Mouse (Mus musculus): ENCODE measurements at regions not wholly inside any gene's neighbourhood (a gene's known extent, or its start where the extent isn't known, plus 50 kb on each side); places are given as distances from the start of the nearest gene placed in this dataset.

GRCm38 (mm10) chr16:74739194-74740135, 327.8 kb upstream of the Robo2 start:
- ATAC-seq: no peak
- H3K27me3 ChIP-seq: no peaks in the 10 kb centered on the region
- in situ Hi-C loops (cut with MboI; ENCODE audit: low pct_unique_long_range_greater_than_20kb): no loop called here
- CTCF ChIA-PET: no interaction called here
- POLR2A ChIA-PET: no interaction called here
- no peak for TF ChIP-seq CTCF (IDR thresholded peaks at IDR 0.05)
- no peak for DNase-seq (ENCODE audit: low read depth, low spot score)

GRCm38 (mm10) chr16:74732940-74733776, 321.5 kb upstream of the Robo2 start:
- POLR2A ChIA-PET: no interaction called here
- in situ Hi-C loops (cut with MboI; ENCODE audit: low pct_unique_long_range_greater_than_20kb): no loop called here
- DNase-seq (ENCODE audit: low read depth, low spot score): no peak

GRCm38 (mm10) chr16:74730169-74730794, 318.7 kb upstream of the Robo2 start:
- TF ChIP-seq CTCF (IDR thresholded peaks at IDR 0.05): no peak
- DNase-seq (ENCODE audit: low read depth, low spot score): no peak
- ChIA-PET CTCF (interaction anchor here (1.5 kb wide), 1 partner anchor 11 kb away, joined by 3 read pairs; no protein-coding TSS in a partner anchor), POLR2A (no interaction called here)
- in situ Hi-C loops (cut with MboI; ENCODE audit: low pct_unique_long_range_greater_than_20kb): no loop called here
- no peak for ATAC-seq
- H3K27me3 ChIP-seq: no peaks in the 10 kb centered on the region

More at GRCm38 (mm10) chr16:74732940-74733776, 321.5 kb upstream of the Robo2 start:
- ATAC-seq: no peak
- H3K27me3 ChIP-seq: no peaks in the 10 kb centered on the region
- TF ChIP-seq CTCF (IDR thresholded peaks at IDR 0.05): no peak
- CTCF ChIA-PET: no interaction called here

- no peaks in the 10 kb centered on the region for H3K27me3 ChIP-seq
- ATAC-seq: no peak
- no peak for DNase-seq (ENCODE audit: low read depth, low spot score)
- CTCF ChIA-PET: no interaction called here
- TF ChIP-seq CTCF (IDR thresholded peaks at IDR 0.05): no peak
- in situ Hi-C loops (cut with MboI; ENCODE audit: low pct_unique_long_range_greater_than_20kb): no loop called here
- POLR2A ChIA-PET: no interaction called here
Observed at GRCm38 (mm10) chr16:74723217-74723616, 311.6 kb upstream of the Robo2 start.

GRCm38 (mm10) chr16:74718154-74718553, 306.5 kb upstream of the Robo2 start:
- peaks cover 9% of the 10 kb centered on the region for H3K27me3 ChIP-seq
- DNase-seq (ENCODE audit: low read depth, low spot score) (no peak), ATAC-seq (no peak)
- ChIA-PET POLR2A (no interaction called here), CTCF (no interaction called here)
- in situ Hi-C loops (cut with MboI; ENCODE audit: low pct_unique_long_range_greater_than_20kb): no loop called here
- no peak for TF ChIP-seq CTCF (IDR thresholded peaks at IDR 0.05)

GRCm38 (mm10) chr16:74717622-74718021, 306.0 kb upstream of the Robo2 start:
- ChIA-PET CTCF (no interaction called here), POLR2A (no interaction called here)
- in situ Hi-C loops (cut with MboI; ENCODE audit: low pct_unique_long_range_greater_than_20kb): no loop called here
- TF ChIP-seq CTCF (IDR thresholded peaks at IDR 0.05): no peak
- DNase-seq (ENCODE audit: low read depth, low spot score) (no peak), ATAC-seq (no peak)
- H3K27me3 ChIP-seq: peaks cover 9% of the 10 kb centered on the region

GRCm38 (mm10) chr16:74714950-74715349, 303.3 kb upstream of the Robo2 start:
- CTCF ChIA-PET: interaction anchor here (0.8 kb wide), 1 partner anchor 18 kb away, joined by 4 read pairs; no protein-coding TSS in a partner anchor
- no peak for TF ChIP-seq CTCF (IDR thresholded peaks at IDR 0.05)
- peaks cover 9% of the 10 kb centered on the region for H3K27me3 ChIP-seq
- in situ Hi-C loops (cut with MboI; ENCODE audit: low pct_unique_long_range_greater_than_20kb): no loop called here
- no peak for ATAC-seq
- POLR2A ChIA-PET: no interaction called here
- DNase-seq (ENCODE audit: low read depth, low spot score): no peak

GRCm38 (mm10) chr16:74712515-74712914, 300.9 kb upstream of the Robo2 start:
- peaks cover 4% of the 10 kb centered on the region for H3K27me3 ChIP-seq
- no peak for TF ChIP-seq CTCF (IDR thresholded peaks at IDR 0.05)
- no peak for DNase-seq (ENCODE audit: low read depth, low spot score)
- ATAC-seq: no peak
- in situ Hi-C loops (cut with MboI; ENCODE audit: low pct_unique_long_range_greater_than_20kb): no loop called here
- ChIA-PET CTCF (interaction anchor here (1.0 to 1.3 kb wide), 2 partner anchors 11 to 14 kb away, joined by 3 to 4 read pairs; no protein-coding TSS in a partner anchor), POLR2A (no interaction called here)

GRCm38 (mm10) chr16:74702067-74702466, 290.4 kb upstream of the Robo2 start:
- ATAC-seq: no peak
- POLR2A ChIA-PET: no interaction called here
- in situ Hi-C loops (cut with MboI; ENCODE audit: low pct_unique_long_range_greater_than_20kb): no loop called here
- no peak for TF ChIP-seq CTCF (IDR thresholded peaks at IDR 0.05)
- DNase-seq (ENCODE audit: low read depth, low spot score): no peak
- CTCF ChIA-PET: interaction anchor here (0.9 to 1.4 kb wide), 3 partner anchors 9 to 13 kb away, joined by 3 to 4 read pairs (median 4); no protein-coding TSS in a partner anchor
- no peaks in the 10 kb centered on the region for H3K27me3 ChIP-seq

- peak; percentile 65 for TF ChIP-seq CTCF (IDR thresholded peaks at IDR 0.05)
- no peak for ATAC-seq
- H3K27me3 ChIP-seq: no peaks in the 10 kb centered on the region
- CTCF ChIA-PET: interaction anchor here (1.1 kb wide), 1 partner anchor 70 kb away, joined by 3 read pairs; no protein-coding TSS in a partner anchor
- DNase-seq (ENCODE audit: low read depth, low spot score): no peak
- in situ Hi-C loops (cut with MboI; ENCODE audit: low pct_unique_long_range_greater_than_20kb): no loop called here
- POLR2A ChIA-PET: no interaction called here
Observed at GRCm38 (mm10) chr16:74683371-74683770, 271.7 kb upstream of the Robo2 start.

Data from Patski (cell line).